Mouse (Mus musculus) midbrain, embryonic 14.5 days (tissue): ENCODE measurements around the gene Acsl6. TPM values are rescaled to one million over a fixed set of nuclear protein-coding genes. Genes with fewer than 3 reads are reported as not detected.
A peak's percentile ranks its signal among the peaks of the same experiment; 100 is the strongest.

Experiments used
- ATAC-seq: fragments of 200-750 bp; cut with Nextera tagmentation; 2 replicates; pipeline ENCODE4 v1.8.0; 2017; ENCODE audit warnings: moderate number of reproducible peaks, moderate library complexity; ENCODE audit not compliant: low FRiP score, low TSS enrichment
- DNase-seq: peaks from one replicate; pipeline ENCODE4 v3.0.0-alpha.2; 2015
- H3K27ac ChIP-seq: fragments of 300-500 bp; sonication (generic); replicated peaks from 2 replicates; pipeline ENCODE4 v1.5.1; 2014; ENCODE audit warnings: mild to moderate bottlenecking, low read depth, low read length, moderate library complexity
- H3K27me3 ChIP-seq: fragments of 300-500 bp; sonication (generic); 2 replicates; pipeline ENCODE4 v1.6.1; 2014; ENCODE audit warnings: low read length, control low read depth, mixed read lengths; ENCODE audit not compliant: control insufficient read depth, insufficient read depth
- H3K36me3 ChIP-seq: fragments of 300-500 bp; sonication (generic); 2 replicates; pipeline ENCODE4 v1.6.1; 2014; ENCODE audit warnings: low read length, control low read depth; ENCODE audit not compliant: control insufficient read depth, insufficient read depth
- H3K4me1 ChIP-seq: fragments of 300-500 bp; sonication (generic); 2 replicates; pipeline ENCODE4 v1.6.1; 2014; ENCODE audit warnings: mild to moderate bottlenecking, antibody characterized with exemption, low read length, control low read depth; ENCODE audit not compliant: control insufficient read depth, insufficient read depth
- H3K4me2 ChIP-seq: fragments of 300-500 bp; sonication (generic); 2 replicates; pipeline ENCODE4 v1.6.1; 2014; ENCODE audit warnings: mild to moderate bottlenecking, low read length, moderate library complexity
- H3K4me3 ChIP-seq: fragments of 300-500 bp; sonication (generic); replicated peaks from 2 replicates; pipeline ENCODE4 v1.5.1; 2014; ENCODE audit warnings: low read depth, low read length
- H3K9ac ChIP-seq: fragments of 300-500 bp; sonication (generic); replicated peaks from 2 replicates; pipeline ENCODE4 v1.6.1; 2014; ENCODE audit warnings: mild to moderate bottlenecking, low read length, moderate library complexity
- H3K9me3 ChIP-seq: fragments of 300-500 bp; sonication (generic); 2 replicates; pipeline ENCODE4 v1.6.1; 2016; ENCODE audit warnings: low read length, control low read depth, mixed read lengths; ENCODE audit not compliant: control insufficient read depth
- WGBS: fragments of 180-500 bp; shearing (Covaris S2); extraction: QIAGEN DNeasy Blood & Tissue Kit; methylation state at CpG from one replicate; pipeline ENCODE4 v1.1.7; 2014; 5-methylcytosine and 5-hydroxymethylcytosine counted together
- polyA plus RNA-seq: library from polyadenylated mRNA; unstranded; fragments of >200 nt; fragmentation: Nextera tagmentation; extraction: Ambion mirVana; gene quantifications from 2 replicates; pipeline ENCODE4 v1.2.1, GENCODE M21; 2014

The Acsl6 gene
- polyA plus RNA-seq, 1 experiment from 2014 or later = 40.9 TPM

GRCm38 (mm10) chr11:54351704-54352103 lies 48.1 kb downstream of the Acsl6 start:
- no peaks in the 10 kb centered on the region for H3K9me3 ChIP-seq
- no peak overlapping the region for H3K27ac ChIP-seq
- peak overlapping the region; percentile 40; the same call in 1 of the 2 replicates for H3K4me2 ChIP-seq
- H3K36me3 ChIP-seq = peaks cover 19% of the 10 kb centered on the region
- H3K9ac ChIP-seq = no peak overlapping the region
- H3K27me3 ChIP-seq = no peaks in the 10 kb centered on the region
- 48% methylated on average over 5 of the region's 5 CpGs for WGBS
- DNase-seq (no peak), ATAC-seq (no peak)
- H3K4me3 ChIP-seq = no peak overlapping the region
- H3K4me1 ChIP-seq = peaks cover 14% of the 10 kb centered on the region; the same call in 1 of the 2 replicates

- DNase-seq (peak; percentile 75), ATAC-seq (no peak)
- no peaks in the 10 kb centered on the region for H3K9me3 ChIP-seq
- peak overlapping the region; percentile 40 for H3K4me2 ChIP-seq
- no peak overlapping the region for H3K4me3 ChIP-seq
- H3K27ac ChIP-seq = peak overlapping the region; percentile 72
- H3K9ac ChIP-seq = peak overlapping the region; percentile 4
- peaks cover 14% of the 10 kb centered on the region for H3K36me3 ChIP-seq
- peaks cover 14% of the 10 kb centered on the region; the same call in 1 of the 2 replicates for H3K4me1 ChIP-seq
- no peaks in the 10 kb centered on the region for H3K27me3 ChIP-seq
- WGBS = 4% methylated on average over 8 of the region's 8 CpGs
Observed at GRCm38 (mm10) chr11:54353121-54353576, 49.6 kb downstream of the Acsl6 start.

- no peak overlapping the region for H3K9ac ChIP-seq
- H3K4me2 ChIP-seq = no peak overlapping the region
- DNase-seq (peak; percentile 81), ATAC-seq (peak; percentile 77)
- peaks cover 18% of the 10 kb centered on the region for H3K36me3 ChIP-seq
- 48% methylated on average over 15 of the region's 15 CpGs for WGBS
- H3K9me3 ChIP-seq = no peaks in the 10 kb centered on the region
- H3K4me3 ChIP-seq = no peak overlapping the region
- peaks cover 14% of the 10 kb centered on the region; the same call in 1 of the 2 replicates for H3K4me1 ChIP-seq
- no peaks in the 10 kb centered on the region for H3K27me3 ChIP-seq
- H3K27ac ChIP-seq = 0 out of 2 replicates have a peak overlapping the region, but pooled peaks have one; percentile 37
Observed at GRCm38 (mm10) chr11:54354595-54355563, 51.3 kb downstream of the Acsl6 start.

- H3K4me1 ChIP-seq = peaks cover 14% of the 10 kb centered on the region; the same call in 1 of the 2 replicates
- no peaks in the 10 kb centered on the region for H3K27me3 ChIP-seq
- no peak overlapping the region for H3K27ac ChIP-seq
- H3K9ac ChIP-seq = no peak overlapping the region
- 73% methylated on average over 7 of the region's 7 CpGs for WGBS
- H3K4me2 ChIP-seq = no peak overlapping the region
- ATAC-seq = no peak
- no peak for DNase-seq
- no peak overlapping the region for H3K4me3 ChIP-seq
- H3K9me3 ChIP-seq = no peaks in the 10 kb centered on the region
- H3K36me3 ChIP-seq = peaks cover 20% of the 10 kb centered on the region
Observed at GRCm38 (mm10) chr11:54355564-54355955, 52.0 kb downstream of the Acsl6 start.

- Histone ChIP-seq H3K36me3 (peaks cover 27% of the 10 kb centered on the region), H3K4me2 (no peak overlapping the region), H3K4me3 (no peak overlapping the region), H3K27ac (no peak overlapping the region), H3K4me1 (peaks cover 14% of the 10 kb centered on the region; the same call in 1 of the 2 replicates), H3K9me3 (no peaks in the 10 kb centered on the region), H3K27me3 (no peaks in the 10 kb centered on the region), H3K9ac (no peak overlapping the region)
- WGBS = 69% methylated on average over 4 of the region's 4 CpGs
- DNase-seq (no peak), ATAC-seq (no peak)
Observed at GRCm38 (mm10) chr11:54356676-54357075, 53.1 kb downstream of the Acsl6 start.

- no peak for ATAC-seq
- Histone ChIP-seq H3K4me2 (no peak overlapping the region), H3K27me3 (no peaks in the 10 kb centered on the region), H3K36me3 (no peaks in the 10 kb centered on the region), H3K27ac (no peak overlapping the region), H3K4me1 (no peaks in the 10 kb centered on the region), H3K9me3 (no peaks in the 10 kb centered on the region), H3K4me3 (no peak overlapping the region), H3K9ac (no peak overlapping the region)
- DNase-seq = no peak
Observed at GRCm38 (mm10) chr11:54372553-54372952, 69.0 kb downstream of the Acsl6 start.

GRCm38 (mm10) chr11:54390386-54390785 lies 86.8 kb downstream of the Acsl6 start:
- 80% methylated on average over 8 of the region's 8 CpGs for WGBS
- Histone ChIP-seq H3K9ac (no peak overlapping the region), H3K4me3 (no peak overlapping the region), H3K4me2 (no peak overlapping the region), H3K27ac (no peak overlapping the region), H3K9me3 (no peaks in the 10 kb centered on the region), H3K36me3 (no peaks in the 10 kb centered on the region), H3K4me1 (no peaks in the 10 kb centered on the region), H3K27me3 (no peaks in the 10 kb centered on the region)
- DNase-seq = no peak
- ATAC-seq = no peak

- DNase-seq (no peak), ATAC-seq (no peak)
- no peaks in the 10 kb centered on the region for H3K27me3 ChIP-seq
- no peaks in the 10 kb centered on the region for H3K9me3 ChIP-seq
- H3K27ac ChIP-seq = no peak overlapping the region
- H3K36me3 ChIP-seq = no peaks in the 10 kb centered on the region
- no peak overlapping the region for H3K9ac ChIP-seq
- no peaks in the 10 kb centered on the region for H3K4me1 ChIP-seq
- no peak overlapping the region for H3K4me3 ChIP-seq
- H3K4me2 ChIP-seq = no peak overlapping the region
- WGBS = 88% methylated on average over 4 of the region's 4 CpGs
Observed at GRCm38 (mm10) chr11:54391326-54391725, 87.7 kb downstream of the Acsl6 start.
